Mouse (Mus musculus) forebrain, embryonic 16.5 days (tissue): Measurements from ENCODE around the gene 1700008O03Rik. TPM values are rescaled to one million over a fixed set of nuclear protein-coding genes. Genes with fewer than 3 reads are reported as not detected.

Experiments
- ATAC-seq: fragments of 200-750 bp; cut with Nextera tagmentation; 2 replicates; pipeline ENCODE4 v1.8.0; 2017; ENCODE audit warnings: mild to moderate bottlenecking, moderate library complexity
- H3K27ac ChIP-seq: fragments of 300-500 bp; sonication (generic); 2 replicates; pipeline ENCODE4 v1.5.1; 2014; ENCODE audit warnings: low read length, control low read depth
- H3K27me3 ChIP-seq: fragments of 300-500 bp; sonication (generic); replicated peaks from 2 replicates; pipeline ENCODE4 v1.6.1; 2014; ENCODE audit warnings: low read length; ENCODE audit not compliant: control insufficient read depth, insufficient read depth
- H3K36me3 ChIP-seq: fragments of 300-500 bp; sonication (generic); 2 replicates; pipeline ENCODE4 v1.6.1; 2014; ENCODE audit not compliant: control insufficient read depth, insufficient read depth
- H3K4me1 ChIP-seq: fragments of 300-500 bp; sonication (generic); replicated peaks from 2 replicates; pipeline ENCODE4 v1.6.1; 2014; ENCODE audit warnings: low read length; ENCODE audit not compliant: control insufficient read depth, insufficient read depth
- H3K4me2 ChIP-seq: fragments of 300-500 bp; sonication (generic); 2 replicates; pipeline ENCODE4 v1.6.1; 2014; ENCODE audit warnings: mild to moderate bottlenecking, low read length, control low read depth
- H3K4me3 ChIP-seq: fragments of 300-500 bp; sonication (generic); replicated peaks from 2 replicates; pipeline ENCODE4 v1.5.1; 2014; ENCODE audit warnings: mild to moderate bottlenecking, low read length, control low read depth
- H3K9ac ChIP-seq: fragments of 300-500 bp; sonication (generic); replicated peaks from 2 replicates; pipeline ENCODE4 v1.6.1; 2014; ENCODE audit warnings: low read depth, low read length, control low read depth
- H3K9me3 ChIP-seq: fragments of 300-500 bp; sonication (generic); 2 replicates; pipeline ENCODE4 v1.6.1; 2016; ENCODE audit warnings: low read length; ENCODE audit not compliant: control insufficient read depth
- WGBS: fragments of 180-500 bp; shearing (Covaris S2); extraction: QIAGEN DNeasy Blood & Tissue Kit; methylation state at CpG from one replicate; pipeline ENCODE4 v1.1.7; 2014; 5-methylcytosine and 5-hydroxymethylcytosine counted together
- polyA plus RNA-seq: library from polyadenylated mRNA; unstranded; fragments of >200 nt; fragmentation: Nextera tagmentation; extraction: Ambion mirVana; gene quantifications from 2 replicates; pipeline ENCODE4 v1.2.1, GENCODE M21; 2015

The 1700008O03Rik gene
- polyA plus RNA-seq, 1 experiment from 2014 or later: 2.3 TPM

GRCm38 (mm10) chr7:44340226-44340625 is 45.4 kb downstream of the 1700008O03Rik start:
- peaks cover 22% of the 10 kb centered on the region for H3K4me1 ChIP-seq
- H3K27ac ChIP-seq: no peak overlapping the region
- H3K9me3 ChIP-seq: no peaks in the 10 kb centered on the region
- WGBS: 71% methylated on average over 6 of the region's 6 CpGs
- H3K27me3 ChIP-seq: peaks cover 9% of the 10 kb centered on the region; the same call in 1 of the 2 replicates
- no peak overlapping the region for H3K4me3 ChIP-seq
- no peak for ATAC-seq
- no peak overlapping the region for H3K4me2 ChIP-seq
- H3K36me3 ChIP-seq: 0 out of 2 replicates have a peak, but pooled peaks cover 4% of the 10 kb centered on the region
- H3K9ac ChIP-seq: no peak overlapping the region

GRCm38 (mm10) chr7:44337121-44337849 is 48.3 kb downstream of the 1700008O03Rik start:
- no peaks in the 10 kb centered on the region for H3K9me3 ChIP-seq
- H3K4me1 ChIP-seq: peaks cover 26% of the 10 kb centered on the region
- peak; percentile 16 for ATAC-seq
- H3K9ac ChIP-seq: peak overlapping the region; percentile 79
- peak overlapping the region; percentile 60 for H3K4me3 ChIP-seq
- H3K27me3 ChIP-seq: peaks cover 9% of the 10 kb centered on the region; the same call in 1 of the 2 replicates
- H3K27ac ChIP-seq: peak overlapping the region; percentile 78
- WGBS: 3% methylated on average over 31 of the region's 32 CpGs
- peaks cover 4% of the 10 kb centered on the region; the same call in 1 of the 2 replicates for H3K36me3 ChIP-seq
- peak overlapping the region; percentile 86 for H3K4me2 ChIP-seq

- Histone ChIP-seq H3K4me3 (peak overlapping the region; percentile 60), H3K36me3 (peaks cover 4% of the 10 kb centered on the region; the same call in 1 of the 2 replicates), H3K27me3 (peaks cover 9% of the 10 kb centered on the region; the same call in 1 of the 2 replicates), H3K4me1 (peaks cover 26% of the 10 kb centered on the region), H3K9me3 (no peaks in the 10 kb centered on the region), H3K27ac (peak overlapping the region; percentile 78), H3K9ac (peak overlapping the region; percentile 79), H3K4me2 (peak overlapping the region; percentile 86)
- 2% methylated on average over 40 of the region's 54 CpGs for WGBS
- peak; percentile 79 for ATAC-seq
Observed at GRCm38 (mm10) chr7:44336046-44337021, 49.3 kb downstream of the 1700008O03Rik start.

GRCm38 (mm10) chr7:44335031-44335878 is 50.4 kb downstream of the 1700008O03Rik start:
- Histone ChIP-seq H3K36me3 (peaks cover 4% of the 10 kb centered on the region; the same call in 1 of the 2 replicates), H3K27ac (peak overlapping the region; percentile 78), H3K4me1 (peaks cover 26% of the 10 kb centered on the region), H3K9me3 (no peaks in the 10 kb centered on the region), H3K4me2 (peak overlapping the region; percentile 86), H3K27me3 (peaks cover 9% of the 10 kb centered on the region; the same call in 1 of the 2 replicates), H3K9ac (peak overlapping the region; percentile 79), H3K4me3 (peak overlapping the region; percentile 60)
- 6% methylated on average over 24 of the region's 40 CpGs for WGBS
- peak; percentile 76 for ATAC-seq

- ATAC-seq: no peak
- Histone ChIP-seq H3K4me3 (no peak overlapping the region), H3K27ac (no peak overlapping the region), H3K36me3 (peaks cover 7% of the 10 kb centered on the region; the same call in 1 of the 2 replicates), H3K4me2 (no peak overlapping the region), H3K9me3 (no peaks in the 10 kb centered on the region), H3K9ac (no peak overlapping the region), H3K27me3 (peaks cover 9% of the 10 kb centered on the region; the same call in 1 of the 2 replicates), H3K4me1 (peaks cover 26% of the 10 kb centered on the region)
- WGBS: 73% methylated on average over 14 of the region's 14 CpGs
Observed at GRCm38 (mm10) chr7:44334139-44334538, 51.5 kb downstream of the 1700008O03Rik start.

- ATAC-seq: no peak
- Histone ChIP-seq H3K4me2 (no peak overlapping the region), H3K4me3 (no peak overlapping the region), H3K27me3 (peaks cover 6% of the 10 kb centered on the region; the same call in 1 of the 2 replicates), H3K36me3 (peaks cover 7% of the 10 kb centered on the region; the same call in 1 of the 2 replicates), H3K9ac (no peak overlapping the region), H3K9me3 (no peaks in the 10 kb centered on the region), H3K27ac (no peak overlapping the region), H3K4me1 (peaks cover 20% of the 10 kb centered on the region)
- WGBS: 80% methylated on average over 3 of the region's 3 CpGs
Observed at GRCm38 (mm10) chr7:44332336-44332735, 53.3 kb downstream of the 1700008O03Rik start.

GRCm38 (mm10) chr7:44326614-44327013 is 59.0 kb downstream of the 1700008O03Rik start:
- H3K9me3 ChIP-seq: no peaks in the 10 kb centered on the region
- H3K27ac ChIP-seq: no peak overlapping the region
- H3K4me2 ChIP-seq: no peak overlapping the region
- no peak for ATAC-seq
- peaks cover 7% of the 10 kb centered on the region; the same call in 1 of the 2 replicates for H3K36me3 ChIP-seq
- H3K4me3 ChIP-seq: no peak overlapping the region
- WGBS: 73% methylated on average over 6 of the region's 6 CpGs
- no peaks in the 10 kb centered on the region for H3K4me1 ChIP-seq
- H3K9ac ChIP-seq: no peak overlapping the region
- no peaks in the 10 kb centered on the region for H3K27me3 ChIP-seq

GRCm38 (mm10) chr7:44322290-44322689 is 63.3 kb downstream of the 1700008O03Rik start:
- Histone ChIP-seq H3K4me1 (peaks cover 11% of the 10 kb centered on the region), H3K9me3 (no peaks in the 10 kb centered on the region), H3K27ac (no peak overlapping the region), H3K36me3 (peaks cover 10% of the 10 kb centered on the region), H3K4me2 (no peak overlapping the region), H3K4me3 (no peak overlapping the region), H3K9ac (no peak overlapping the region), H3K27me3 (no peaks in the 10 kb centered on the region)
- no peak for ATAC-seq
- WGBS: 79% methylated on average over 1 of the region's 1 CpGs
